In genomic region chr17:45572103-45573086, GRCm38 (mm10) we compare ENCODE assay signal across 1 mouse cellular context.
TF ChIP-seq lines count a peak whose summit lies in the region.

No protein-coding gene starts in this region.

TF ChIP-seq in C2C12, 6 proteins besides CTCF, POLR2A, EP300 and RAD21:
- TF ChIP-seq MAX (IDR thresholded peaks at IDR 0.05): peak; percentile 60
- TF ChIP-seq USF1 (IDR thresholded peaks at IDR 0.05; ENCODE audit: low read depth): no peak
